Mouse (Mus musculus): Measurements from ENCODE around the gene Mgat3. TPM values are rescaled to one million over a fixed set of nuclear protein-coding genes. Genes with fewer than 3 reads are reported as not detected.

The Mgat3 gene
- polyA plus RNA-seq, 1 experiment from 2014 or later: 15.7 TPM

Other genes with a start within 250 kb of the Mgat3 start
- 4.7 and 5.2 TPM in 2 replicates for gene Cbx7, start 202.6 kb upstream of the Mgat3 start, polyA plus RNA-seq (2015; fragmentation: Nextera tagmentation; extraction: Ambion mirVana)
- gene Pdgfb, start 158.7 kb upstream of the Mgat3 start, polyA plus RNA-seq (2015; fragmentation: Nextera tagmentation; extraction: Ambion mirVana): 6.7 and 8.0 TPM in 2 replicates
- 78.6 and 80.3 TPM in 2 replicates for gene Syngr1, start 82.4 kb upstream of the Mgat3 start, polyA plus RNA-seq (2015; fragmentation: Nextera tagmentation; extraction: Ambion mirVana)
- gene Rpl3, start 81.9 kb upstream of the Mgat3 start, polyA plus RNA-seq (2015; fragmentation: Nextera tagmentation; extraction: Ambion mirVana): 523 and 556 TPM in 2 replicates
- 37.1 and 39.9 TPM in 2 replicates for gene Tab1, start 40.6 kb upstream of the Mgat3 start, polyA plus RNA-seq (2015; fragmentation: Nextera tagmentation; extraction: Ambion mirVana)
- 29.0 and 38.1 TPM in 2 replicates for gene Mief1, start 60.3 kb downstream of the Mgat3 start, polyA plus RNA-seq (2015; fragmentation: Nextera tagmentation; extraction: Ambion mirVana)
- gene AC140267.1, start 62.1 kb downstream of the Mgat3 start, polyA plus RNA-seq (2015; fragmentation: Nextera tagmentation; extraction: Ambion mirVana): 4.9 TPM in 1 of 2 replicates, not detected in the other
- 116 and 117 TPM in 2 replicates for gene Atf4, start 81.5 kb downstream of the Mgat3 start, polyA plus RNA-seq (2015; fragmentation: Nextera tagmentation; extraction: Ambion mirVana)
- 70.6 and 70.7 TPM in 2 replicates for gene Rps19bp1, start 90.6 kb downstream of the Mgat3 start, polyA plus RNA-seq (2015; fragmentation: Nextera tagmentation; extraction: Ambion mirVana)
- 0.74 and 0.84 TPM in 2 replicates for gene Cacna1i, start 113.5 kb downstream of the Mgat3 start, polyA plus RNA-seq (2015; fragmentation: Nextera tagmentation; extraction: Ambion mirVana)